Comparison of ENCODE assay signal across 1 mouse cellular context in genomic region chr6:125271455-125272227, GRCm38 (mm10).
TF ChIP-seq lines count a peak whose summit lies in the region.

No protein-coding gene starts in this region.

TF ChIP-seq in CH12.LX, 34 proteins besides CTCF, POLR2A, EP300 and RAD21:
- peak; percentile 21 for TF ChIP-seq ZC3H11A (IDR thresholded peaks at IDR 0.05; ENCODE audit: low read depth, low read length)
- TF ChIP-seq KAT2A (IDR thresholded peaks at IDR 0.05; ENCODE audit: insufficient replicate concordance, low read length) = no peak
- no peak for TF ChIP-seq MAFK (IDR thresholded peaks at IDR 0.05; ENCODE audit: insufficient replicate concordance, low read length)
- TF ChIP-seq USF1 (IDR thresholded peaks at IDR 0.05; ENCODE audit: low read depth, low read length) = peak; percentile 53; the same call in 1 of the 2 replicates
- TF ChIP-seq CHD1 (IDR thresholded peaks at IDR 0.05; ENCODE audit: low read depth, low read length) = no peak
- TF ChIP-seq RCOR1 (conservative IDR thresholded peaks at IDR 0.05; ENCODE audit: low read depth, low read length) = no peak
- TF ChIP-seq ETS1 (conservative IDR thresholded peaks at IDR 0.05; ENCODE audit: low read depth, low read length) = 0 out of 2 replicates have a peak, but pooled peaks have one; percentile 36
- peak; percentile 84 for TF ChIP-seq SMC3 (IDR thresholded peaks at IDR 0.05; ENCODE audit: low read depth, low read length)
- no peak for TF ChIP-seq TBP (conservative IDR thresholded peaks at IDR 0.05; ENCODE audit: low read depth, low read length)
- TF ChIP-seq JUND (conservative IDR thresholded peaks at IDR 0.05; ENCODE audit: low read depth, low read length) = peak; percentile 31; the same call in 1 of the 2 replicates
- no peak for TF ChIP-seq PAX5 (IDR thresholded peaks at IDR 0.05; ENCODE audit: low read length)
- peak; percentile 90 for TF ChIP-seq MXI1 (IDR thresholded peaks at IDR 0.05; ENCODE audit: low read depth, low read length)
- TF ChIP-seq GABPA (IDR thresholded peaks at IDR 0.05; ENCODE audit: insufficient replicate concordance, low read depth, low read length) = no peak
- no peak for TF ChIP-seq JUN (IDR thresholded peaks at IDR 0.05; ENCODE audit: insufficient read depth, low read depth, low read length)
- no peak for TF ChIP-seq UBTF (IDR thresholded peaks at IDR 0.05; ENCODE audit: low read depth, low read length)
- no peak for TF ChIP-seq ZNF384 (IDR thresholded peaks at IDR 0.05; ENCODE audit: low read depth, low read length)
- TF ChIP-seq NELFE (IDR thresholded peaks at IDR 0.05; ENCODE audit: low read depth, low read length) = peak; percentile 53; the same call in 1 of the 2 replicates
- TF ChIP-seq MAZ (IDR thresholded peaks at IDR 0.05; ENCODE audit: low read depth, low read length) = no peak
- TF ChIP-seq USF2 (conservative IDR thresholded peaks at IDR 0.05; ENCODE audit: low read depth, low read length) = peak; percentile 44
- no peak for TF ChIP-seq E2F4 (IDR thresholded peaks at IDR 0.05; ENCODE audit: insufficient replicate concordance, low read depth, low read length)
- TF ChIP-seq SIN3A (IDR thresholded peaks at IDR 0.05; ENCODE audit: low read length) = peak; percentile 77; the same call in 1 of the 2 replicates
- TF ChIP-seq HCFC1 (IDR thresholded peaks at IDR 0.05; ENCODE audit: low read depth, low read length) = no peak; the same call in 1 of the 2 replicates
- TF ChIP-seq MYC (IDR thresholded peaks at IDR 0.05; ENCODE audit: low read depth, low read length) = peak; percentile 97
- peak; percentile 90 for TF ChIP-seq BHLHE40 (IDR thresholded peaks at IDR 0.05; ENCODE audit: low read depth, low read length)
- TF ChIP-seq MAX (IDR thresholded peaks at IDR 0.05; ENCODE audit: low read length) = peak; percentile 95
- no peak for TF ChIP-seq POLR2AphosphoS2 (IDR thresholded peaks at IDR 0.05; ENCODE audit: low read depth, low read length)
- TF ChIP-seq NRF1 (IDR thresholded peaks at IDR 0.05; ENCODE audit: low read depth, low read length) = no peak
- no peak for TF ChIP-seq ZMIZ1 (IDR thresholded peaks at IDR 0.05; ENCODE audit: low read depth, low read length)
- TF ChIP-seq ZKSCAN1 (IDR thresholded peaks at IDR 0.05; ENCODE audit: borderline replicate concordance, low read depth, low read length) = no peak
- peak; percentile 36; the same call in 1 of the 2 replicates for TF ChIP-seq ELF1 (IDR thresholded peaks at IDR 0.05; ENCODE audit: low read depth, low read length)
- TF ChIP-seq MEF2A (IDR thresholded peaks at IDR 0.05; ENCODE audit: borderline replicate concordance, low read depth, low read length) = no peak
- TF ChIP-seq IRF4 (IDR thresholded peaks at IDR 0.05; ENCODE audit: low read depth, low read length) = no peak
- no peak for TF ChIP-seq TCF12 (IDR thresholded peaks at IDR 0.05; ENCODE audit: low read depth, low read length)
- TF ChIP-seq CHD2 (IDR thresholded peaks at IDR 0.05; ENCODE audit: low read length) = no peak
